Mouse (Mus musculus) erythroblast, embryonic 14.5 days (primary cell): ENCODE data around the gene Aipl1.

Experiments
- GATA1 ChIP-seq: IDR thresholded peaks from 2 replicates; pipeline ENCODE4 v1.6.1; 2012; ENCODE audit warnings: low read length, inconsistent platforms, mixed read lengths
- TAL1 ChIP-seq: IDR thresholded peaks from 3 replicates; pipeline ENCODE4 v1.6.1; 2012; ENCODE audit warnings: low read length, inconsistent platforms, mixed read lengths

DNA sequence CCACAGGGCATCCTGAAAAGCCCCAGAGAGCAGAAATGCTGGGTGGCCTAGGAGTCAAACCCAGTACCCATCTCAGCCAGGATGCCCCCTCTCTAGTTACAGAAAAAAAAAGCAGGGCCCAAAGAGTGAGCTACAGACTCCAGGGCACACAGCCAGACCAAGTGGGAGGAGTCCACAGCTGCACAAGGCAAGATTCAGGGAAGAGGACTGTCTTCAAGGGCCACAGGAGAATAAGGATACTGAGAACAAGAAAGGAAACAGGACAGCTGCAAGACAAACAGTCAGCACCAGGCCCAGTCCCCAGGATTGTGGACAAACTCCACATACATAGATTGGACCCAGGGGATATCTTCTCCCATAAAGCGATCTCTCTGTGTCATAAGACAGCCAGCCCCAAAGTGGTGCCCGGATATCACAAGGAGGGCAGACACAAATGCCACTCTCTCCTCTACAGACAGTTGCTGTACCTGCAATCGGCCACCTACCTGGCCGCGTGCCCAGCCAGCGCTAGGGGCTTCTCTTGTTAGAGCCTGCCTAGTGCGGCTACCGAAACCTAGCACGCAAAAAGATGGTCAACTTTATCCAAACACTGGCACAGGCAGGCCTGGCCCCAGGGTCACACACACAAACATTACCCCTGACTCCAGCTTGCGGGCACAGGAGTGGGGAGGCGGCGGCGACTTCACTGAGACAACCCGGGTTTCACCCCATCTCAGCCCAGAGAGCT lies 13.0 kb upstream of the Aipl1 start:
- TF ChIP-seq TAL1 (no peak), GATA1 (no peak)
